Mouse (Mus musculus): ENCODE measurements around the gene Hoxc9.

DNA sequence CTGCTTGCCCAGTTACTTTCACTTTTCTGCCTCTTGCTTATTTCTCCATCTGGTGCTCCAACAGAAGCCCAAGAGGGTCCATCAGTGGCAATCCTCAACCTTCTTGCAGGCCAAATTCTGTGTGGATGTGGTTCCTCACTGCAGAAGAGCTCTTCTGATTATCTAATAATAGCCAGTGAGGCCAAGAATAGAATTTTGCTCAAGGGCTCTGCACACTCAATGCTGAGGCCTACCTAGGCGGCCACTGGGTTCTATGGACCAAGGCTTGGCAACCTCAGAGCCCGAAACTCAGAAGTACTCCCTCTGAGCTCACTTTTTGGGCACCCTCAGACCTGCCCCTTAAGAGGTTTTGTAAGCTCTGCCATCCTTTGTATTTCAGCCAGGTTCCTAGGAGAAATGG is 25.1 kb downstream of the Hoxc9 start:
- TF ChIP-seq CTCF (conservative IDR thresholded peaks at IDR 0.05; ENCODE audit: insufficient read depth, insufficient read length, low read depth, low read length): no peak
- TF ChIP-seq POLR2A (IDR thresholded peaks at IDR 0.05; ENCODE audit: low read depth, low read length): no peak
